Mouse (Mus musculus): ENCODE results near the gene Coq10a.

Gene Coq10a

GRCm38 (mm10) chr10:128374393-128374792, 5.6 kb upstream of the Coq10a start:
- POLR2A ChIA-PET: interaction anchor here (0.6 to 5.7 kb wide), 40 partner anchors 9 to 959 kb away, joined by 3 to 43 read pairs (median 4); partner anchors contain the start of genes Esyt1 (in 3 of the 4), Cnpy2 (in 2 of the 4), Nabp2 (in 2 of the 4) and Rnf41 (in 2 of the 4)
- CTCF ChIA-PET: interaction anchor here (0.5 to 2.5 kb wide), 38 partner anchors 9 to 1411 kb away, joined by 3 to 10 read pairs (median 4); partner anchors contain the start of genes Baz2a (in 1 of the 4), Cnpy2 (in 1 of the 4), Nabp2 (in 1 of the 4) and Pa2g4 (in 1 of the 4)

- POLR2A ChIA-PET: interaction anchor here (0.6 to 5.7 kb wide), 31 partner anchors 8 to 938 kb away, joined by 3 to 43 read pairs (median 4); partner anchors contain the start of genes Nabp2 (in 3 of the 4), Rnf41 (in 3 of the 4), Cnpy2 (in 2 of the 4) and Cs (in 2 of the 4)
- CTCF ChIA-PET: interaction anchor here (0.5 to 2.5 kb wide), 18 partner anchors 8 to 536 kb away, joined by 3 to 9 read pairs (median 4); partner anchors contain the start of genes Cnpy2 (in 1 of the 4), Nabp2 (in 1 of the 4) and Rnf41 (in 1 of the 4)
Measured at GRCm38 (mm10) chr10:128372989-128373748, 4.4 kb upstream of the Coq10a start.

- CTCF ChIA-PET: interaction anchor here (0.6 to 4.6 kb wide), 9 partner anchors 9 to 235 kb away, joined by 3 to 30 read pairs (median 4); no protein-coding TSS in a partner anchor
- POLR2A ChIA-PET: interaction anchor here in 2 of 4 experiments (0.6 to 7.1 kb wide), 11 partner anchors 31 to 551 kb away, joined by 3 to 42 read pairs (median 12); partner anchors contain the start of genes Zc3h10 (in 2 of the 2), Cnpy2 (in 1 of the 2), Myl6b (in 1 of the 2) and Nabp2 (in 1 of the 2)
Measured at GRCm38 (mm10) chr10:128372142-128372541, 3.3 kb upstream of the Coq10a start.

GRCm38 (mm10) chr10:128370601-128371000, 1.8 kb upstream of the Coq10a start:
- ChIA-PET POLR2A (interaction anchor here (0.6 to 7.1 kb wide), 69 partner anchors 9 to 360 kb away, joined by 3 to 42 read pairs (median 5); partner anchors contain the start of genes Cnpy2 (in 3 of the 4), Myl6b (in 3 of the 4), Nabp2 (in 3 of the 4) and Rnf41 (in 3 of the 4)), CTCF (interaction anchor here (0.5 to 4.6 kb wide), 15 partner anchors 8 to 423 kb away, joined by 3 to 38 read pairs (median 4); partner anchors contain the start of genes Esyt1 (in 1 of the 4), Nabp2 (in 1 of the 4), Rnf41 (in 1 of the 4) and Smarcc2 (in 1 of the 4))

GRCm38 (mm10) chr10:128370021-128370420, 1.2 kb upstream of the Coq10a start:
- POLR2A ChIA-PET: interaction anchor here (0.5 to 7.1 kb wide), 98 partner anchors 9 to 749 kb away, joined by 3 to 42 read pairs (median 4); partner anchors contain the start of genes Cnpy2 (in 3 of the 4), Myl6b (in 3 of the 4), Nabp2 (in 3 of the 4) and Rnf41 (in 3 of the 4)
- CTCF ChIA-PET: interaction anchor here (0.5 to 4.6 kb wide), 19 partner anchors 8 to 416 kb away, joined by 3 to 38 read pairs (median 4); partner anchors contain the start of genes Esyt1 (in 1 of the 4), Nabp2 (in 1 of the 4), Rnf41 (in 1 of the 4) and Smarcc2 (in 1 of the 4)

- ChIA-PET POLR2A (interaction anchor here (0.5 to 7.1 kb wide), 104 partner anchors 7 to 749 kb away, joined by 3 to 42 read pairs (median 5); partner anchors contain the start of genes Cnpy2 (in 4 of the 4), Esyt1 (in 3 of the 4), Nabp2 (in 3 of the 4) and Pan2 (in 3 of the 4)), CTCF (interaction anchor here in 3 of 4 experiments (0.6 to 4.6 kb wide), 14 partner anchors 10 to 243 kb away, joined by 3 to 38 read pairs (median 5); partner anchors contain the start of genes Nabp2 (in 1 of the 3), Rnf41 (in 1 of the 3), Smarcc2 (in 1 of the 3) and Zc3h10 (in 1 of the 3))
Measured at GRCm38 (mm10) chr10:128369599-128369998, 802 bp upstream of the Coq10a start.

- ChIA-PET POLR2A (interaction anchor here (0.5 to 7.1 kb wide), 80 partner anchors 8 to 532 kb away, joined by 3 to 42 read pairs (median 5); partner anchors contain the start of genes Cnpy2 (in 4 of the 4), Esyt1 (in 3 of the 4), Gls2 (in 3 of the 4) and Nabp2 (in 3 of the 4)), CTCF (interaction anchor here in 3 of 4 experiments (0.8 to 4.6 kb wide), 9 partner anchors 8 to 178 kb away, joined by 4 to 38 read pairs (median 6); partner anchors contain the start of genes Ankrd52 (in 1 of the 3), Nabp2 (in 1 of the 3), Rnf41 (in 1 of the 3) and Zc3h10 (in 1 of the 3))
Measured at GRCm38 (mm10) chr10:128369218-128369543, 384 bp upstream of the Coq10a start.

GRCm38 (mm10) chr10:128367899-128368401, 847 bp downstream of the Coq10a start:
- POLR2A ChIA-PET: interaction anchor here (0.5 to 7.1 kb wide), 55 partner anchors 9 to 1069 kb away, joined by 3 to 42 read pairs (median 6); partner anchors contain the start of genes Cnpy2 (in 3 of the 4), Nabp2 (in 3 of the 4), Pan2 (in 3 of the 4) and Rnf41 (in 3 of the 4)
- CTCF ChIA-PET: interaction anchor here (0.5 to 4.6 kb wide), 12 partner anchors 8 to 1141 kb away, joined by 3 to 38 read pairs (median 4); partner anchors contain the start of gene Ankrd52 (in 1 of the 4)

GRCm38 (mm10) chr10:128362568-128362967, 6.2 kb downstream of the Coq10a start:
- ChIA-PET POLR2A (interaction anchor here in 3 of 4 experiments (0.6 to 2.9 kb wide), 16 partner anchors 10 to 185 kb away, joined by 3 to 13 read pairs (median 4); partner anchors contain the start of genes Ankrd52 (in 1 of the 3), Cnpy2 (in 1 of the 3), Pan2 (in 1 of the 3) and Zc3h10 (in 1 of the 3)), CTCF (interaction anchor here (0.6 to 1.5 kb wide), 19 partner anchors 8 to 534 kb away, joined by 3 to 13 read pairs (median 3); partner anchors contain the start of genes Cs (in 1 of the 4), Nabp2 (in 1 of the 4), Pa2g4 (in 1 of the 4) and Rnf41 (in 1 of the 4))

GRCm38 (mm10) chr10:128361836-128362235, 7.0 kb downstream of the Coq10a start:
- CTCF ChIA-PET: interaction anchor here (0.6 to 1.5 kb wide), 15 partner anchors 9 to 535 kb away, joined by 3 to 8 read pairs (median 4); partner anchors contain the start of genes Cs (in 1 of the 4), Nabp2 (in 1 of the 4), Pa2g4 (in 1 of the 4) and Rnf41 (in 1 of the 4)
- POLR2A ChIA-PET: interaction anchor here (0.6 to 2.9 kb wide), 20 partner anchors 8 to 186 kb away, joined by 3 to 13 read pairs (median 4); partner anchors contain the start of genes Cnpy2 (in 2 of the 4), Ankrd52 (in 1 of the 4), Cs (in 1 of the 4) and Myl6 (in 1 of the 4)

GRCm38 (mm10) chr10:128359226-128359625, 9.6 kb downstream of the Coq10a start:
- CTCF ChIA-PET: interaction anchor here (0.5 to 3.0 kb wide), 64 partner anchors 7 to 304 kb away, joined by 3 to 38 read pairs (median 4); partner anchors contain the start of genes Coq10a (in 4 of the 4), Myl6b (in 2 of the 4), Nabp2 (in 2 of the 4) and Pan2 (in 2 of the 4)
- POLR2A ChIA-PET: interaction anchor here in 3 of 4 experiments (0.7 to 4.3 kb wide), 27 partner anchors 9 to 406 kb away, joined by 3 to 36 read pairs (median 4); partner anchors contain the start of genes Coq10a (in 3 of the 3), Cnpy2 (in 2 of the 3), Ankrd52 (in 1 of the 3) and Cs (in 1 of the 3)

GRCm38 (mm10) chr10:128358796-128359195, 10.0 kb downstream of the Coq10a start:
- ChIA-PET POLR2A (interaction anchor here in 3 of 4 experiments (0.6 to 4.3 kb wide), 34 partner anchors 8 to 406 kb away, joined by 3 to 36 read pairs (median 4); partner anchors contain the start of genes Coq10a (in 3 of the 3), Cnpy2 (in 2 of the 3), Nabp2 (in 2 of the 3) and Rnf41 (in 2 of the 3)), CTCF (interaction anchor here (0.5 to 3.0 kb wide), 72 partner anchors 8 to 304 kb away, joined by 3 to 38 read pairs (median 4); partner anchors contain the start of genes Coq10a (in 4 of the 4), Nabp2 (in 2 of the 4), Pan2 (in 2 of the 4) and Rnf41 (in 2 of the 4))

GRCm38 (mm10) chr10:128347541-128347940, 21.3 kb downstream of the Coq10a start:
- CTCF ChIA-PET: interaction anchor here in 3 of 4 experiments (0.6 to 2.2 kb wide), 4 partner anchors 11 to 15 kb away, joined by 3 to 9 read pairs (median 4); no protein-coding TSS in a partner anchor
- POLR2A ChIA-PET: interaction anchor here in 3 of 4 experiments (0.6 to 2.7 kb wide), 13 partner anchors 10 to 136 kb away, joined by 3 to 9 read pairs (median 3); partner anchors contain the start of genes Cs (in 2 of the 3), Cnpy2 (in 1 of the 3), Coq10a (in 1 of the 3) and Nabp2 (in 1 of the 3)

- ChIA-PET POLR2A (interaction anchor here (0.6 to 14.1 kb wide), 38 partner anchors 9 to 716 kb away, joined by 3 to 252 read pairs (median 5); partner anchors contain the start of genes Cnpy2 (in 3 of the 4), Coq10a (in 2 of the 4), Pan2 (in 2 of the 4) and Rnf41 (in 2 of the 4)), CTCF (interaction anchor here (0.5 to 1.7 kb wide), 26 partner anchors 10 to 818 kb away, joined by 3 to 14 read pairs (median 4); partner anchors contain the start of genes Cnpy2 (in 1 of the 4), Coq10a (in 1 of the 4) and Myl6 (in 1 of the 4))
Measured at GRCm38 (mm10) chr10:128344568-128345275, 24.1 kb downstream of the Coq10a start.

- ChIA-PET CTCF (interaction anchor here in 2 of 4 experiments (0.7 kb wide), 3 partner anchors 96 to 293 kb away, joined by 5 to 14 read pairs (median 5); no protein-coding TSS in a partner anchor), POLR2A (interaction anchor here in 3 of 4 experiments (0.8 to 14.1 kb wide), 7 partner anchors 15 to 289 kb away, joined by 3 to 252 read pairs (median 4); partner anchors contain the start of genes Cnpy2 (in 1 of the 3) and Coq10a (in 1 of the 3))
Measured at GRCm38 (mm10) chr10:128343436-128343835, 25.4 kb downstream of the Coq10a start.

All from embryonic stem cell, embryonic (primary cell).